ENCODE assay signal across 8 mouse cellular contexts in the genomic region with DNA sequence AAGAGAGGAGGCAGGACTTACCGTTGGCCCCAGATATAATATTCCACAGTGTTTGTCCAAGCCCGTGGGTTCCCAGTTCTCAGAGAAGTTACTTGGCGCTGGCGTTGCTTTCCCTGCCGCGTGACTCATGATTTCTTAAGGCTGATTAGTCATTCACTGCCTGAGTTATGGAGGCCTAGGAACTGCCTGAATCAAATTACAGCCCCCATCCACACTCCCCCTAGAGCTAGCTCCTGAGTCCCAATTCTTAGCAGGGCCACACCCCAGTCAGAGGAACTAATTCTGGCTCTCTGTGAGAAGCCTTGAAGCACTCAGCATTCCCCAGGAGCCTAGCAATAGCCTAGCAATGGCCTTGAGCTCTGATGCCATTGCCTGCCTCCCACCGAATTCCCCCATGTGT. TPM values are rescaled to one million over a fixed set of nuclear protein-coding genes. Genes with fewer than 3 reads are reported as not detected.
DNase-seq lines count a peak whose midpoint lies in the region; ATAC-seq and TF ChIP-seq lines count a peak whose summit lies in the region.

No protein-coding gene starts in this region.

- no peaks in the 10 kb centered on the region for H3K27me3 ChIP-seq in midbrain, embryonic 11.5 days (ENCODE audit: control insufficient read depth, insufficient read depth, low read length)
- no peaks in the 10 kb centered on the region for H3K27me3 ChIP-seq in midbrain, embryonic 15.5 days (replicated peaks)
- H3K27me3 ChIP-seq in kidney, adult 2 months (replicated peaks; ENCODE audit: control insufficient read depth, insufficient read depth, low read length) = no peaks in the 10 kb centered on the region

- TF ChIP-seq CTCF in kidney, adult 2 months (conservative IDR thresholded peaks at IDR 0.05; ENCODE audit: insufficient read depth, insufficient read length, low read depth, low read length) = no peak

- H3K4me1 ChIP-seq in midbrain, embryonic 11.5 days (ENCODE audit: control insufficient read depth, insufficient read depth, low read length) = peaks cover 2% of the 10 kb centered on the region; the same call in 1 of the 2 replicates
- peaks cover 21% of the 10 kb centered on the region; the same call in 1 of the 2 replicates for H3K4me1 ChIP-seq in midbrain, embryonic 15.5 days
- peaks cover 28% of the 10 kb centered on the region for H3K4me1 ChIP-seq in kidney, adult 2 months (ENCODE audit: control insufficient read depth, insufficient read depth, low read length)

- WGBS in midbrain, embryonic 11.5 days = 70% methylated on average over 7 of the region's 7 CpGs
- 44% methylated on average over 7 of the region's 7 CpGs for WGBS in midbrain, embryonic 15.5 days
- 11% methylated on average over 7 of the region's 7 CpGs for WGBS in kidney, adult 2 months

- no peaks in the 10 kb centered on the region for H3K9me3 ChIP-seq in midbrain, embryonic 11.5 days (ENCODE audit: control insufficient read depth, low read length)
- no peaks in the 10 kb centered on the region for H3K9me3 ChIP-seq in midbrain, embryonic 15.5 days

- ATAC-seq in midbrain, embryonic 11.5 days (ENCODE audit: low FRiP score) = no peak
- ATAC-seq in midbrain, embryonic 15.5 days (replicated peaks) = no peak
- peak; percentile 62 for ATAC-seq in granulocyte monocyte progenitor cell, adult 5-6 weeks (replicated peaks; ENCODE audit: poor library complexity, severe bottlenecking)
- no peak for ATAC-seq in inflammation-experienced regulatory T-cells, adult 6 months

- no peak overlapping the region for H3K9ac ChIP-seq in midbrain, embryonic 11.5 days (ENCODE audit: low read length)
- no peak overlapping the region for H3K9ac ChIP-seq in midbrain, embryonic 15.5 days

- no peak for TF ChIP-seq POLR2A in kidney, adult 2 months (IDR thresholded peaks at IDR 0.05; ENCODE audit: low read depth, low read length)

- H3K4me2 ChIP-seq in midbrain, embryonic 11.5 days = no peak overlapping the region
- H3K4me2 ChIP-seq in midbrain, embryonic 15.5 days = no peak overlapping the region

- DNase-seq in midbrain, embryonic 11.5 days (ENCODE audit: low spot score, missing footprints) = peak; percentile 82
- DNase-seq in adrenal gland, postnatal 36 days = peak; percentile 81 to 82
- DNase-seq in kidney, adult 2 months = peak; percentile 85
- DNase-seq in lung, postnatal 10 days = peak; percentile 73
- DNase-seq in urinary bladder, postnatal 36 days (ENCODE audit: low spot score in 2 of 2) = peak; percentile 72 to 85

- no peak overlapping the region for H3K27ac ChIP-seq in midbrain, embryonic 11.5 days (ENCODE audit: low read depth, low read length)
- no peak overlapping the region for H3K27ac ChIP-seq in midbrain, embryonic 15.5 days
- peak overlapping the region; percentile 72 for H3K27ac ChIP-seq in kidney, adult 2 months (ENCODE audit: insufficient read depth, low read depth, low read length)

- H3K36me3 ChIP-seq in midbrain, embryonic 11.5 days (ENCODE audit: control insufficient read depth, insufficient read depth, low read length) = no peaks in the 10 kb centered on the region
- H3K36me3 ChIP-seq in midbrain, embryonic 15.5 days (replicated peaks) = no peaks in the 10 kb centered on the region
- no peaks in the 10 kb centered on the region for H3K36me3 ChIP-seq in kidney, adult 2 months (ENCODE audit: control insufficient read depth, insufficient read depth, low read length)

- H3K4me3 ChIP-seq in midbrain, embryonic 11.5 days (ENCODE audit: low read depth, low read length) = no peak overlapping the region
- H3K4me3 ChIP-seq in midbrain, embryonic 15.5 days = no peak overlapping the region
- no peak overlapping the region for H3K4me3 ChIP-seq in kidney, adult 2 months (ENCODE audit: insufficient read depth, low read depth, low read length)

RNA-seq across cellular contexts. Expression of a gene that starts 13.6 kb away (rescaled TPM):
- polyA plus RNA-seq in midbrain, embryonic 11.5 days (2014; fragmentation: Nextera tagmentation; extraction: Ambion mirVana) = 30.3 and 30.8 TPM in 2 replicates
- 26.8 and 29.7 TPM in 2 replicates for polyA plus RNA-seq in midbrain, embryonic 15.5 days (2015; fragmentation: Nextera tagmentation; extraction: Ambion mirVana)
- 10 to 100 TPM; 68.0 to 73.7 TPM for total RNA-seq in adrenal gland, postnatal 36 days (2021)
- total RNA-seq in granulocyte monocyte progenitor cell, adult 5-6 weeks (2014; fragmentation: Nextera tagmentation) = 25.3 and 28.8 TPM in 2 replicates
- total RNA-seq in granulocyte monocyte progenitor cell, adult 5-6 weeks (2017) = 28.7 and 30.9 TPM in 2 replicates
- 40.3 and 47.0 TPM in 2 replicates for polyA plus RNA-seq in kidney, adult 2 months (2012; rRNA removed)
- polyA plus RNA-seq in inflammation-experienced regulatory T-cells, adult 6 months (2017; shearing (Covaris generic)) = 10 to 100 TPM; 37.0 to 46.4 (median 44.4) TPM
